Mouse (Mus musculus) limb, embryonic 14.5 days (tissue): Measurements from ENCODE around the gene Pecam1. TPM values are rescaled to one million over a fixed set of nuclear protein-coding genes. Genes with fewer than 3 reads are reported as not detected.
A peak's percentile ranks its signal among the peaks of the same experiment; 100 is the strongest.

Experiments used
- ATAC-seq: fragments of 200-750 bp; cut with Nextera tagmentation; 2 replicates; pipeline ENCODE4 v1.8.0; 2017; ENCODE audit warnings: low read depth, moderate number of reproducible peaks, moderate TSS enrichment; ENCODE audit not compliant: low FRiP score
- DNase-seq: peaks from one replicate; pipeline ENCODE4 v3.0.0-alpha.2; 2015; ENCODE audit warnings: low spot score
- H3K27ac ChIP-seq: fragments of 300-500 bp; sonication (generic); replicated peaks from 2 replicates; pipeline ENCODE4 v1.5.1; 2014; ENCODE audit warnings: low read depth, mild to moderate bottlenecking, low read length, moderate library complexity, mixed read lengths
- H3K27me3 ChIP-seq: fragments of 300-500 bp; sonication (generic); 2 replicates; pipeline ENCODE4 v1.6.1; 2014; ENCODE audit warnings: low read length, mixed read lengths; ENCODE audit not compliant: control insufficient read depth, insufficient read depth
- H3K36me3 ChIP-seq: fragments of 300-500 bp; sonication (generic); 2 replicates; pipeline ENCODE4 v1.6.1; 2014; ENCODE audit warnings: mild to moderate bottlenecking, low read length, moderate library complexity, mixed read lengths; ENCODE audit not compliant: control insufficient read depth, insufficient read depth
- H3K4me1 ChIP-seq: fragments of 300-500 bp; sonication (generic); 2 replicates; pipeline ENCODE4 v1.6.1; 2014; ENCODE audit warnings: antibody characterized with exemption, low read length, mixed read lengths; ENCODE audit not compliant: control insufficient read depth, insufficient read depth
- H3K4me2 ChIP-seq: fragments of 300-500 bp; sonication (generic); replicated peaks from 2 replicates; pipeline ENCODE4 v1.6.1; 2014; ENCODE audit warnings: low read depth, mild to moderate bottlenecking, low read length, moderate library complexity; ENCODE audit not compliant: severe bottlenecking
- H3K4me3 ChIP-seq: fragments of 300-500 bp; sonication (generic); replicated peaks from 2 replicates; pipeline ENCODE4 v1.5.1; 2014; ENCODE audit warnings: low read length
- H3K9ac ChIP-seq: fragments of 300-500 bp; sonication (generic); 2 replicates; pipeline ENCODE4 v1.6.1; 2014; ENCODE audit warnings: mild to moderate bottlenecking, low read depth, low read length, moderate library complexity; ENCODE audit not compliant: severe bottlenecking
- H3K9me3 ChIP-seq: fragments of 300-500 bp; sonication (generic); 2 replicates; pipeline ENCODE4 v1.6.1; 2016; ENCODE audit warnings: low read length; ENCODE audit not compliant: control insufficient read depth
- POLR2A ChIP-seq: fragments of 200-500 bp; IDR thresholded peaks from 2 replicates; pipeline ENCODE4 v1.8.0; 2012; ENCODE audit warnings: inconsistent platforms, mild to moderate bottlenecking, moderate library complexity, borderline replicate concordance; ENCODE audit not compliant: insufficient read depth, insufficient read length; ENCODE audit errors: extremely low read depth
- WGBS: fragments of 180-500 bp; shearing (Covaris S2); extraction: QIAGEN DNeasy Blood & Tissue Kit; methylation state at CpG from one replicate; pipeline ENCODE4 v1.1.7; 2014; 5-methylcytosine and 5-hydroxymethylcytosine counted together
- polyA plus RNA-seq, 2 experiments: library from polyadenylated mRNA; depleted of rRNA in 1 of 2; stranded (reverse) in 1 of 2; unstranded in 1 of 2; fragments of >200 nt; fragmentation: Nextera tagmentation in 1 of 2; extraction: Ambion mirVana in 1 of 2; gene quantifications; 2 replicates each; pipeline versions ENCODE4 v1.2.1 to v1.2.3; 2012 to 2014

Gene Pecam1
- polyA plus RNA-seq, 2 experiments: 39.0 to 44.2 TPM

- no peak for TF ChIP-seq POLR2A
- Histone ChIP-seq H3K9me3 (no peaks in the 10 kb centered on the region), H3K27ac (no peak overlapping the region), H3K4me2 (no peak overlapping the region), H3K4me1 (0 out of 2 replicates have a peak, but pooled peaks cover 6% of the 10 kb centered on the region), H3K9ac (no peak overlapping the region), H3K27me3 (no peaks in the 10 kb centered on the region), H3K36me3 (no peaks in the 10 kb centered on the region), H3K4me3 (no peak overlapping the region)
- DNase-seq: no peak
- no peak for ATAC-seq
- WGBS: 60% methylated on average over 5 of the region's 5 CpGs
Measured at GRCm38 (mm10) chr11:106710789-106711188, 39.6 kb downstream of the Pecam1 start.

- DNase-seq (no peak), ATAC-seq (no peak)
- no peak overlapping the region for H3K9ac ChIP-seq
- H3K9me3 ChIP-seq: no peaks in the 10 kb centered on the region
- no peaks in the 10 kb centered on the region for H3K27me3 ChIP-seq
- H3K27ac ChIP-seq: no peak overlapping the region
- H3K36me3 ChIP-seq: no peaks in the 10 kb centered on the region
- no peak overlapping the region for H3K4me2 ChIP-seq
- TF ChIP-seq POLR2A: no peak
- H3K4me1 ChIP-seq: 0 out of 2 replicates have a peak, but pooled peaks cover 6% of the 10 kb centered on the region
- H3K4me3 ChIP-seq: no peak overlapping the region
- 14% methylated on average over 15 of the region's 15 CpGs for WGBS
Measured at GRCm38 (mm10) chr11:106709227-106709985, 41.0 kb downstream of the Pecam1 start.

- no peak for DNase-seq
- H3K36me3 ChIP-seq: no peaks in the 10 kb centered on the region
- no peaks in the 10 kb centered on the region for H3K27me3 ChIP-seq
- 77% methylated on average over 3 of the region's 3 CpGs for WGBS
- H3K9me3 ChIP-seq: no peaks in the 10 kb centered on the region
- no peak overlapping the region for H3K4me2 ChIP-seq
- TF ChIP-seq POLR2A: no peak
- 0 out of 2 replicates have a peak, but pooled peaks cover 6% of the 10 kb centered on the region for H3K4me1 ChIP-seq
- no peak overlapping the region for H3K9ac ChIP-seq
- H3K4me3 ChIP-seq: no peak overlapping the region
- no peak overlapping the region for H3K27ac ChIP-seq
- ATAC-seq: no peak
Measured at GRCm38 (mm10) chr11:106707866-106708265, 42.6 kb downstream of the Pecam1 start.

GRCm38 (mm10) chr11:106707085-106707484 lies 43.3 kb downstream of the Pecam1 start:
- Histone ChIP-seq H3K9me3 (no peaks in the 10 kb centered on the region), H3K4me1 (0 out of 2 replicates have a peak, but pooled peaks cover 6% of the 10 kb centered on the region), H3K4me2 (no peak overlapping the region), H3K36me3 (no peaks in the 10 kb centered on the region), H3K4me3 (no peak overlapping the region), H3K27me3 (no peaks in the 10 kb centered on the region), H3K27ac (no peak overlapping the region), H3K9ac (no peak overlapping the region)
- ATAC-seq: no peak
- DNase-seq: no peak
- WGBS: 64% methylated on average over 8 of the region's 8 CpGs
- no peak for TF ChIP-seq POLR2A

- TF ChIP-seq POLR2A: no peak
- WGBS: 48% methylated on average over 4 of the region's 4 CpGs
- Histone ChIP-seq H3K36me3 (no peaks in the 10 kb centered on the region), H3K27ac (no peak overlapping the region), H3K27me3 (no peaks in the 10 kb centered on the region), H3K4me1 (0 out of 2 replicates have a peak, but pooled peaks cover 6% of the 10 kb centered on the region), H3K4me3 (no peak overlapping the region), H3K4me2 (no peak overlapping the region), H3K9ac (no peak overlapping the region), H3K9me3 (no peaks in the 10 kb centered on the region)
- DNase-seq (peak; percentile 24), ATAC-seq (no peak)
Measured at GRCm38 (mm10) chr11:106706212-106706611, 44.2 kb downstream of the Pecam1 start.
